Mouse (Mus musculus) CH12.LX (cell line): ENCODE measurements at regions not wholly inside any gene's neighbourhood (a gene's known extent, or its start where the extent isn't known, plus 50 kb on each side); places are given as distances from the start of the nearest gene placed in this dataset.

Experiments
- DNase-seq: peaks from one replicate; pipeline ENCODE4 v3.0.0-alpha.2; 2013; ENCODE audit errors: extremely low read depth
- H3K27ac ChIP-seq: 2 replicates; pipeline ENCODE4 v1.5.1; 2012; ENCODE audit warnings: low read depth, mild to moderate bottlenecking, control low read depth, moderate library complexity; ENCODE audit not compliant: insufficient read depth
- H3K27me3 ChIP-seq: replicated peaks from 2 replicates; pipeline ENCODE3; 2012; ENCODE audit warnings: inconsistent platforms
- H3K36me3 ChIP-seq, 2 experiments: replicated peaks in 1 of 2; 2 replicates each; pipeline versions ENCODE3 to v1.6.1; 2012; ENCODE audit warnings: inconsistent platforms in 1 of 2, low read length in 1 of 2, mild to moderate bottlenecking in 1 of 2, mixed read lengths in 1 of 2, moderate library complexity in 1 of 2; ENCODE audit not compliant: control insufficient read depth in 1 of 2, insufficient read depth in 1 of 2
- H3K4me1 ChIP-seq, 2 experiments: 2 replicates each; pipeline ENCODE4 v1.6.1; 2012; ENCODE audit warnings: inconsistent platforms in 1 of 2, moderate library complexity in 1 of 2; ENCODE audit not compliant: insufficient read depth in 2 of 2, control insufficient read depth in 1 of 2
- H3K4me2 ChIP-seq: 2 replicates; pipeline ENCODE4 v1.6.1; 2012; ENCODE audit warnings: low read depth, mild to moderate bottlenecking, control low read depth; ENCODE audit not compliant: poor library complexity, insufficient read depth, severe bottlenecking
- H3K4me3 ChIP-seq, 3 experiments: fragments of 150-350 bp in 1 of 3; sonication (generic) in 1 of 3; replicated peaks in 1 of 3; 2 replicates each; pipeline versions ENCODE3 to v1.5.1; 2011 to 2012; ENCODE audit warnings: low read depth in 2 of 3, low read length in 2 of 3, mild to moderate bottlenecking in 2 of 3, moderate library complexity in 2 of 3, control low read depth in 1 of 3, improper control_type of control experiment in 1 of 3, inconsistent platforms in 1 of 3, mixed read lengths in 1 of 3; ENCODE audit not compliant: poor library complexity in 1 of 3
- H3K79me2 ChIP-seq: replicated peaks from 2 replicates; pipeline ENCODE4 v1.6.1; 2012; ENCODE audit warnings: mild to moderate bottlenecking, moderate library complexity; ENCODE audit not compliant: control insufficient read depth, poor library complexity, insufficient read depth, severe bottlenecking; ENCODE audit errors: extremely low read depth
- H3K9ac ChIP-seq: 2 replicates; pipeline ENCODE4 v1.6.1; 2012; ENCODE audit warnings: low read depth, mild to moderate bottlenecking, control low read depth, moderate library complexity; ENCODE audit not compliant: insufficient read depth
- H3K9me3 ChIP-seq: replicated peaks from 2 replicates; pipeline ENCODE3; 2012; ENCODE audit warnings: low read length, inconsistent platforms, mixed read lengths
- CHD1 ChIP-seq: IDR thresholded peaks from 2 replicates; pipeline ENCODE4 v1.6.1; 2012; ENCODE audit warnings: low read depth, low read length, improper control_type of control experiment, inconsistent platforms
- E2F4 ChIP-seq: IDR thresholded peaks from 2 replicates; pipeline ENCODE4 v1.6.1; 2011; ENCODE audit warnings: low read depth, low read length, improper control_type of control experiment; ENCODE audit not compliant: insufficient replicate concordance
- ELF1 ChIP-seq: IDR thresholded peaks from 2 replicates; pipeline ENCODE4 v1.6.1; 2014; ENCODE audit warnings: low read depth, mild to moderate bottlenecking, inconsistent platforms, low read length, improper control_type of control experiment
- KAT2A ChIP-seq: IDR thresholded peaks from 2 replicates; pipeline ENCODE4 v1.6.1; 2012; ENCODE audit warnings: low read length, improper control_type of control experiment, inconsistent platforms; ENCODE audit not compliant: insufficient replicate concordance
- MAFK ChIP-seq: IDR thresholded peaks from 2 replicates; pipeline ENCODE4 v1.6.1; 2011; ENCODE audit warnings: low read length, improper control_type of control experiment; ENCODE audit not compliant: insufficient replicate concordance
- MAX ChIP-seq: IDR thresholded peaks from 2 replicates; pipeline ENCODE4 v1.6.1; 2011; ENCODE audit warnings: low read length, improper control_type of control experiment
- POLR2A ChIP-seq: IDR thresholded peaks from 2 replicates; pipeline ENCODE4 v1.6.1; 2011; ENCODE audit warnings: low read depth, mild to moderate bottlenecking, improper control_type of control experiment, low read length
- USF1 ChIP-seq: IDR thresholded peaks from 2 replicates; pipeline ENCODE4 v1.6.1; 2014; ENCODE audit warnings: low read depth, mild to moderate bottlenecking, inconsistent platforms, low read length, improper control_type of control experiment
- ZC3H11A ChIP-seq: IDR thresholded peaks from 2 replicates; pipeline ENCODE4 v1.6.1; 2012; ENCODE audit warnings: low read depth, mild to moderate bottlenecking, inconsistent platforms, low read length, improper control_type of control experiment
- dilution Hi-C: fragments of 300-500 bp; cut with MboI; formaldehyde crosslinking; loops from 2 replicates; pipeline ENCODE4 v1.14.3; 2020; ENCODE audit warnings: low sequenced_read_pairs; ENCODE audit not compliant: extremely low pct_unique_long_range_greater_than_20kb, extremely low pct_ligation_motif_present
- in situ Hi-C: fragments of 300-500 bp; cut with MboI; formaldehyde crosslinking; loops from 3 replicates; pipeline ENCODE4 v1.14.3; 2019; ENCODE audit warnings: low sequenced_read_pairs, low pct_ligation_motif_present, low pct_unique_long_range_greater_than_20kb, mixed read lengths

DNA sequence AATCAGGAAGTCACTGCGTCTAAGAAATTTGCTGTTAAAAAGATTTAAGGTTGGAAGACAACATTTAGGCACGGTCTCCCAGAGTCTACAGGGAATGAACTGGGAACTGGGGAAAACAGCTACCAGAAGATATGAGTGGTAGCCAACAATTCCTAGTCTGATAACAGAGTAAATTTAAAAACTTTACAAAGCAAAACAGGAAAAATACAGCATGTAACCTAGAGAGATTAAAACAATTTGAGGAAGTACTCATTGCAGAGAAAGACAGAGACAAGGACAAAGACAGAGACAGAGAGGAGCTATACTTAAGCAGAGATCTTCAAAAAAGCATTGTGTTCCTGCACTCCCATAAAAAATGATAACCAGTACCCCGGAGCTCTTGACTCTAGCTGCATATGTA, 140.8 kb downstream of the Uck2 start:
- no peaks in the 10 kb centered on the region for H3K4me1 ChIP-seq
- no peak overlapping the region for H3K4me2 ChIP-seq
- H3K9ac ChIP-seq, result no peak overlapping the region
- dilution Hi-C loops (no loop called here), in situ Hi-C loops (no loop called here)
- H3K27ac ChIP-seq, result no peak overlapping the region
- peaks cover 27% of the 10 kb centered on the region for H3K27me3 ChIP-seq
- TF ChIP-seq KAT2A, result no peak
- H3K79me2 ChIP-seq, result no peaks in the 10 kb centered on the region
- no peaks in the 10 kb centered on the region for H3K9me3 ChIP-seq
- no peaks in the 10 kb centered on the region for H3K36me3 ChIP-seq
- no peak for DNase-seq
- H3K4me3 ChIP-seq, result no peak overlapping the region

DNA sequence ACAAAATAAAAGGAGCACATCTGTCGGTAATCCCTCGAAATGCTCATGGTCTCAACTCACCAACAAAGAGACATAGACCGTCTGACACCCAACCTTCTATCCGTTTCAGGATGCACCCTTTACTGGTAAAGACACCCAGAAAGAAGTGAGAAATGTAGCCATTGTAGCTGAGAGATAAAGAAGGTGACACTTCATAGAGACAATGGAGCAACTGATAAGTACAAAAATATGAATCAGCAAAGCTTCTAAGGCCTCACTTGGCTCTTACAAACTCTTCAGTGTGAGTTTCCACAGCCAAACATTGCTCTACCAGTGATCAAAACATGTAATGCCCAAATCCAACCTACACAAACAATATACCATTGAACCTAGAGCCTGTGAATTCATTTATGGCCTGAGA, 141.3 kb downstream of the Uck2 start:
- no peaks in the 10 kb centered on the region for H3K79me2 ChIP-seq
- no peaks in the 10 kb centered on the region for H3K4me1 ChIP-seq
- H3K27ac ChIP-seq, result no peak overlapping the region
- H3K9me3 ChIP-seq, result no peaks in the 10 kb centered on the region
- H3K36me3 ChIP-seq, result no peaks in the 10 kb centered on the region
- no peak overlapping the region for H3K4me2 ChIP-seq
- in situ Hi-C loops (no loop called here), dilution Hi-C loops (no loop called here)
- no peak overlapping the region for H3K9ac ChIP-seq
- TF ChIP-seq E2F4 (no peak), ELF1 (no peak), POLR2A (no peak), MAFK (no peak), ZC3H11A (no peak), CHD1 (no peak), MAX (no peak), USF1 (no peak)
- no peak for DNase-seq
- H3K4me3 ChIP-seq, result no peak overlapping the region
- H3K27me3 ChIP-seq, result peaks cover 23% of the 10 kb centered on the region
